Mouse (Mus musculus) adrenal gland, postnatal 25 days (tissue): ENCODE data around the gene Lta. TPM values are rescaled to one million over a fixed set of nuclear protein-coding genes. Genes with fewer than 3 reads are reported as not detected.

ENCODE experiments used
- DNase-seq: peaks from one replicate; pipeline ENCODE4 v3.0.0; 2021; ENCODE audit warnings: mixed read lengths
- long read RNA-seq: library from polyadenylated mRNA; stranded (forward); transcript quantifications from one replicate; pipeline ENCODE4 v2.0.0, GENCODE M21; 2021
- total RNA-seq: library from RNA; stranded (reverse); gene quantifications from 2 replicates; pipeline ENCODE4 v1.2.3, GENCODE M21; 2021

Lta gene
- 0.30 TPM in 1 of 2 replicates, not detected in the other for total RNA-seq
- long read RNA-seq: 0 reads

- DNase-seq: no peak
Observed at GRCm38 (mm10) chr17:35204494-35205379, at the start of gene Lta. TSS of gene Lta (minus strand) at chr17:35205351.

GRCm38 (mm10) chr17:35254241-35255098 lies 49.3 kb upstream of the Lta start:
- peak; percentile 69 for DNase-seq

DNA sequence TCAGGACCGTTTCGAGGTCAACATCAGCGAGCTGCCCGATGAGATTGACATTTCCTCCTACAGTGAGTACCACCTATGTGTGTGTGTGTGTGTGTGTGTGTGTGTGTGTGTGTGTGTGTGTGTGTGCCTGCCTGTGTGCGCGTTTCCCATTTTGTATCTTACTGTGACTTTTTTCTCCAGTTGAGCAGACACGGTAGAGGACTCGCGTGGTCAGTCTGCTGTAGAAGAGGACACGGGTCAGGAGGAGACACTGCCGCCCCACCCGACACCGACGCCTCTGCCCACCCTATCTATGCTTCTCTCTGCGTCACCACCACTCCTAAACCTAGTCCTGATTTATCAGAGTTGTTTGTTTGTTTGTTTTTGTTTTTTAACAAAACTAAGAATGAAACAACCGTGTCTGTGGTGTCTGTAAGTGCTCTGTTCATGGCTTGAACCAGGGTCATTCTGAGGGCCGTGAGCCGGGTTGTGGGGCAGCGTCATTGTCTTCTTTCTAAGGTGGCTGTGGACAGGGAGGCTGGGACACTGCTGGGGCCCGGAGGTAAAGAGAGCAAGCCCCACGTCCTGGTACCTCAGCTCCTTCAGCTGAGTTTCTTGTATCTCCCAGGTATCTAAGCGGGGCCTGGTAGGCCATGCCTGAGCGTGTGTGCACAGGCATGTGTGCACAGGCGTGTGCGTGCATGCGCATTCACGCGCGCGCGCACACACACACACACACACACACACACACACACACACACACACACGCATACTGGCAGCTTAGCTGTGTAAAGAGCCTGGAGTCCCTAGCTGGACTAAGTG lies 48.3 kb upstream of the Lta start:
- DNase-seq: no peak

DNA sequence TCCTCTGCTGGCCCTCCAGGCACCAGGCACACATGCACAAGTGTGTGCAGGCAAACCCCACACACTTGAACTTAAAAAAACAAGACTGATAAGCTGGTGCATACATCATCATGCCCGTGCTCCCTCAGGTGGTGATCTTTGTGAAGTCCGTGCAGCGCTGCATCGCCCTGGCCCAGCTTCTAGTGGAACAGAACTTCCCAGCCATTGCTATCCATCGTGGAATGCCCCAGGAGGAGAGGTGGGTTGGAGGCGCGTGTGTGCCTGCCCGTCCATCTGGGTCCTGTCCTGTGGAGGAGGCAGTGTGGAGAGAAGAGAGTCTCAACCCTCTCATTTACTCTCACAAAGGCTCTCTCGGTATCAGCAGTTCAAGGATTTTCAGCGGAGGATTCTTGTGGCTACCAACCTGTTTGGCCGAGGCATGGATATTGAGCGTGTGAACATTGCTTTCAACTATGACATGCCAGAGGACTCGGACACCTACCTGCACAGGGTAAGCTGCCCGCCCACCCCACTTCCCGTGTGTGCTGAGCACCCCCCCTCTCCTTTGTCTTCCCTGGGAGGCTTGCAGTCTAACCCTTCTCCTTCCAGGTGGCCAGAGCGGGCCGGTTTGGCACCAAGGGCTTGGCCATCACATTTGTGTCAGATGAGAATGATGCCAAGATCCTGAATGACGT lies 47.6 kb upstream of the Lta start:
- no peak for DNase-seq

DNA sequence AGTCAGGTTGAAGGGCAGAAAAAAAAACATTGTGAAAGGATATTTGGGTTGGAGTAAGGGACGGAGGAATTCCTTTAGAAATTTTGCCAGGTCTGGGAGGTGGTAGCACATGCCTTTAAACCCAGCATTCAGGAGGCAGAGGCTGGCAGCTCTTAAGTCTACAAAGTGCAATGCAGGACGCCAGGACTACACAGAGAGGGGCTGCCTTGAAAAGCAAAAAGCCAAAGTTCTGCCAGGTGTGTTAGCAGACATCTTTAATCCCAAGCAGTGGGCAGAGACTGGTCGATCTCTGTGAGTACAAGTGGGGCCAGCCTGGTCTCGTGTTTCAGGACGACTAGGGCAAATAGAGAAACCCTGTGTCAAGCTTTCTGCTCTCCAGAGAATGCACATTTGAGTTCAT lies 46.8 kb upstream of the Lta start:
- DNase-seq: no peak

DNA sequence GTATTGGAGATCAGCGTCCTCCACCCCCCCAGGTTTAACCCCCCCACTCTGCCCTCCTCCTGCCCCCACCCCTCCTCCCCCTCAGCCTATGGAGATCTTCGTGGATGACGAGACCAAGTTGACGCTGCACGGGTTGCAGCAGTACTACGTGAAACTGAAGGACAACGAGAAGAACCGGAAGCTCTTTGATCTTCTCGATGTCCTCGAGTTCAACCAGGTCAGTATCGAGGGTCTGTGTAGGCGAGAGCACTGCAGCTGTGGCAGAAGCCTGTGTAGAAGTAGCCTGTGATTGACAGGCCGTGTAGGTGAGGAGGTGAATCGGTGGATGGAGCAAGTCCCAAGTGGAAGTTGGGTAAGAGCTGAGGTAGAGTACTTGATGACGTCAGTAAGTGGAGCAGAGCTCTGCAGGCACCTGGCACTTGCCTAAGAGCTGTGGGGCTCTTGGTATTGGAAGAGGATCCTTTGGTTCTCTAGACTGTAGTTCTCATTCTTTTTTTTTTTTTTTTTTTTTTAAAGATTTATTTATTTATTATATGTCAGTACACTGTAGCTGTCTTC lies 46.1 kb upstream of the Lta start:
- DNase-seq: no peak

DNA sequence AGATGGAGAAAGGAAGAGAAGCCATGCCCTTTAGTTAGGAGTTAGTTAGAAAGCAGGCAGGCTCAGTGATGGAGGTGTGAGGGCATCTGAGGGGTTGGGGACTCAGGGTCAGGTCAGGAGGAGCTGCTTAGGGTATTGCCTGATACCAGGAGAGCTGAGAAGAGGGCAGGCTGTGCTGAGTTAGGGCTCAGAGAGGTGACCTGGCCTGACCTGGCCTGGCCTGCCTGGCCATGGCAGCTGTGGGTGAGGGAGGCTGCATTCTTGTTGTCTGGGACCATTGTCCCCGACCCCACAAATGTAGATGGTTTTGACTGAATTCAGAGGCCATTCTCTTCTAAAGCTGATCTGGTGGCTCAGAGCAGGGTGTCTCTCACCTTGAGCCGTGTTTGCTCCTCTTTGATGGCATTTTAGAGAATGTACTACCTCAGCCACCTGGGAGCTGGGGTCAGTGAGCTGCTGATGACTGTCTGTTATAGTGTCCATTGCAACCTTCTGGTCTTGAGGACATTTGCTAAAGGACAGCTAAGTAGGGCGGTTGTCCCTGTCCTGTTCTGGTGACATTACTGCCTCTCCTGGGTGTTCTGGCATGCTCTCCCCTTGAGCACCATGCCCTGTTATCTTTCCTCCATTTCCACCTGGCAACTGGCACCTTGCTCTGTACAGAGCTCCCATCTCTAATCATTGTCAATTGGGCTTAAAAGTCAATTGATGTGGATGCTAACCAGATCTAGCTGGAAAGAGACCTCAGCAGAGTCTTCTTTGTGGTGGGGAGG lies 45.4 kb upstream of the Lta start:
- DNase-seq: no peak

GRCm38 (mm10) chr17:35249451-35250197 lies 44.5 kb upstream of the Lta start:
- no peak for DNase-seq

DNA sequence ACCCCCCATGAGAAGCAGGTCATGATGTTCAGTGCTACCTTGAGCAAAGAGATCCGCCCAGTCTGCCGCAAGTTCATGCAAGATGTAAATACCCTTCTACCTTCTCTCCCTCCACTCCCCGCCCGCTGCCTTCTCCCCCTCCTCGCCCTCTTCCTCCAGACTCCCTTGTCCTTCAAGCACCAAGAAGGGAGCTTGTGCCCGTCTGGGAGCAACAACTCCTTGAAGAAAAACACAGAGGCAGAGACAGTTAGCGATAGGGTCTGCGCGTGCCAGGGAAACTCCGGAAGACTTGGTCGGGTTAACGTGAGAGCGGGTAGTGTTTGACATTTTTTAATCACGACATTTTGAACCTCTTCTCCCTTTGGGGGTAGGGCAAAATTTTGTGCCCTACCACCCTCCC lies 43.8 kb upstream of the Lta start:
- DNase-seq: no peak

- DNase-seq: no peak
Observed at GRCm38 (mm10) chr17:35247144-35247543, 42.0 kb upstream of the Lta start.

DNA sequence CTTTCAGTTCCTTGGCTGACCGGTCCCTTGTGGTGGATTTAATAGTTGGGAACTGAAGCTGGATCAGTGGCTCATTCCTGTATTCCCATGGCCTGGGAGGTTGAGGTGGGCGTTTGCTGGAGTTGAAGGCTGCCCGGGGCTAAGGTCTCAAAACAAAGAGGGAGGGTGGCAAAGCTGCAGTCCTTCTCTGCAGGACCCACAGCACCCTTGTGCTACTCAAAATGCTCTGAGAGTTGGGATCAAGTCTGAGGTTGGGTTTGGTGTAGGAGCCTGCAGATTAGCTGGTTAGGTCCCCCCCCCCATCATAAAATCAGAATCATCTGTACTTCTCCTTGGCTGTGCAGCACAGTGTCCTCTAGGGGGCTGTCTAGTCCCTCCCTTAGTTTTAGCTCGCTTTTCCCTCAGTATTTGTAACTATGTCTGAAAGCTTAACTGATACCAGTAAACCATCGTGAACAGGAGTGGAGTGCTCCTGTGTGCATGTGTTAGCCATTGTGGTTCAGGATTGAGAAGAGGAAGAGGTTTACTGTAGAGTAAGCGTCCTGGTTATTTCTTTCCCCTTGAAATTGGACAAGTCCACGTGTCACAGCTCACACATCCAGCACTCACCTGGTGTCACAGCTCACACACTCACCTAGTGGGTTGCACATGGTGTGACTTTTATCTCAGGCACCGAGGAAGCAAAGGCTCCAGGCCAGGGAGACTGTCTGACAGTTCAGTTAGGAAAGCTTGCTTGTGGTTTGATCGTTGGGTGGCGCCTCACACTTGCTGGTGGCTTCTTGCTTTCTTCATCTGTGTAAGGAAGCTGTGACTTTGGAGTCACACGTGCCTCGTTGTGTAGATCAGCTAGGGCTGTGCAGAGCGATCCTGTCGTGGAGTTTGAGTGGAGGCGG lies 40.8 kb upstream of the Lta start:
- DNase-seq: no peak

DNA sequence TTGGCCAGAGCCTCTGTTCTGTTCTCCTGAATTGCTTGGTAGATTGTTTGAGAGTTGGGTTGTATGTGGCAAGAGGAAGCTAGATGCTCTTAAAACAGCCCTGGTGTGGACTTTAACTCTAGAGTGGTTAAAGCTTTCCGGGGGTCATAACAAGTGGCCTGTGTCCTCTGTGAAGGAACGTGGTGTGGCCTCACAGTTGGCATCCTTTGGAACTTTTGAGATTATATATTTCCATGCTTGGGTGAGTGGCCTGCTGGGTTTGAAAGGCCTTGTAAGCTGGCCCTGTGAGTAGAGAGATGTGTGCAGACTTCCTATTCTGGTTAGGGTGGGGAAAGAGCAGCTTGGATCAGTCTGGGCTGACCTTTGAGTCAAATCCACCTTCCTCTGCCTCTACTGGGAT lies 39.8 kb upstream of the Lta start:
- no peak for DNase-seq

- no peak for DNase-seq
Observed at GRCm38 (mm10) chr17:35243086-35243485, 37.9 kb upstream of the Lta start.

DNA sequence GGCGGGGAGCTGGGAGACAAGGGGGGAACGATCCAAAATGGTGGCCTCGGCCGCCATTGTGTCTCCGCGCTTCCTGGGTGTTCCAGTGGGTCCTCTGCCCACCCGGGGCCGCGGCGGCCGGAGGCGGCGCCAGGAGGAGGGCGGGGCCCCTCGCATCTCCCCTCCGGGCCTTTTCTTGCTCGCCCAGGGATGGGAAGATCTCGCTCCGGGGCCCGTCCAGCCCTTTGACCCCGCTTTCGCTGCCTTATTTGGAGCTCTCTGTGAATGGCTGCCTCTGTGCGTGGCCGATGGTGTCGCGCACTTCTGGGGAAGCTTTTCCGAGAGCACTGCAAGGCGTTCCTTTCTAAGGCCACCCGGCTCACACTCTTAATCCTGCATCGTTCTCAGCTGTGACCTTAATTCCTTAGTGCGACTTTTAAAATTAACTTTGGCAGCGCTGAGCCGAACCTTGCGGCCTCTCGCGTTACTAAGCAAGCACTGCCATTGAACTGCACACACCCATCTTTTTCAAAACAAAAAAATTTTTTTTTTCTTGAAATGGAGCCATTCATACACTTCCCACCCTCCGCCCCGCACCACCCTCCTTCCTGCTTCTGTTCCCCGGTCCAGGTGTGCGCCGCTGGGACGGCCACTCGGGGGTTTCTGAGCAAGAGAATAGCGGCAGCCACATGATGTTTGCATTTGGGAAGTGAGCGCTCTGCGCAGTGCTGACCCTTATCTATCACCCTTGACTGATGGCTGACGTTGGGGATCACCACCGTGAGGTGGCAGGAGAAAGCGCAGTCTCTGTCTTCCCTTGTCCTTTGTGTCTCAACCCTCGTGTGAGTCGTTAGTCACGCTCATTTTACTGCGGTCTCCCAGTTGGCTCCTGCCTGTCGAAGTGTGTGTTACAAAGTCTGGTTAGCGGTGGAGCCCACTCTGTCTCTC lies 37.1 kb upstream of the Lta start:
- DNase-seq: peak; percentile 66

- DNase-seq: peak; percentile 95
Observed at GRCm38 (mm10) chr17:35241305-35242014, 36.3 kb upstream of the Lta start, which contains the start of gene Ddx39b. TSS of gene Ddx39b (plus strand) at chr17:35241746.

GRCm38 (mm10) chr17:35240384-35241304 lies 35.5 kb upstream of the Lta start:
- DNase-seq: no peak
